Mouse (Mus musculus) monocyte, adult 2 months (primary cell): ENCODE results near the gene Gpalpp1.
A peak's percentile ranks its signal among the peaks of the same experiment; 100 is the strongest.

Experiments
- DNase-seq, 2 experiments: peaks; one replicate each; pipeline ENCODE4 v3.0.0; 2022; ENCODE audit warnings: low spot score in 2 of 2, low read depth in 1 of 2

The Gpalpp1 gene

DNA sequence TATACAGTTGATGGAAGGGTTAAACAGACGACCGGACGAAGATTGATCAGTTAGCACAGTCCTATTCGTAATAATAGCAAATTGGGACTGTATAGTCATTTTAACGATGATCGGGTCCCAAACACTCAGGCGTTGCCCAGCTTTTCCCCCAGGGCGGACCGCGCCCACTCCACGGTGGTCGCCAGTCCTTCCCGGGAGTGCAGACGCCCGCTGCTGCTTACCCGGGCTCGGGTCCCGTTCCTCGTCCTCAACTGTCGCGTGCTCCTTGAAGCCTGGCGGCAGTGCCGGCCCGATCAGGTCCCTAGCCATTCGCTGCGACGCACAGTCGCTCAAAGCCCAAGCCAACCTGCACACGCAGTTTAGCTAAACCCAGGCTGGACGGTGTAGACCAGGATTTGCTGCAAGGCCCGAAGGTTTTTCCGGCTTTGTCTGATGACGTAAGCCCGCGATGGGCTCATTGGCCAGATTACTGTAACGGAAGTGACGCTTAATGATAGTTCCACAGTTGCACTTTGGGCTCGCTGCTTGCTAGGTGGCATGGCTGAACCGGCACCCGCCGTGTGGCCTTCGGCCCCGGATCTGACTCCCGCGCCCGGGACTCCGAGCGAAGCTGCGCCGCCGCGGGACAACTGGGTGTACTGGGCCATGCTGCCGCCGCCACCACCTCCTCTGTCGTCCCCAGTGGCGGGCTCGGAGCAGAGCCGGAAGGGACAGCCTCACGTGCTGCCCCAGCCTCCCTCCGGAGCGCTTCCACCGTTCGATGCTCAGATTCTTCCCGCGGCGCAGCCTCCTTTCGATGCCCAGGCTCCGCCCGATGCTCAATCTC is at the start of gene Gpalpp1, which contains the start of gene Nufip1:
Gpalpp1 (minus strand) TSS at position 365 of the 826 bp plus-strand sequence.
Nufip1 (plus strand) TSS at position 496 of the 826 bp plus-strand sequence.
- peak; percentile 79 to 82 for DNase-seq

DNA sequence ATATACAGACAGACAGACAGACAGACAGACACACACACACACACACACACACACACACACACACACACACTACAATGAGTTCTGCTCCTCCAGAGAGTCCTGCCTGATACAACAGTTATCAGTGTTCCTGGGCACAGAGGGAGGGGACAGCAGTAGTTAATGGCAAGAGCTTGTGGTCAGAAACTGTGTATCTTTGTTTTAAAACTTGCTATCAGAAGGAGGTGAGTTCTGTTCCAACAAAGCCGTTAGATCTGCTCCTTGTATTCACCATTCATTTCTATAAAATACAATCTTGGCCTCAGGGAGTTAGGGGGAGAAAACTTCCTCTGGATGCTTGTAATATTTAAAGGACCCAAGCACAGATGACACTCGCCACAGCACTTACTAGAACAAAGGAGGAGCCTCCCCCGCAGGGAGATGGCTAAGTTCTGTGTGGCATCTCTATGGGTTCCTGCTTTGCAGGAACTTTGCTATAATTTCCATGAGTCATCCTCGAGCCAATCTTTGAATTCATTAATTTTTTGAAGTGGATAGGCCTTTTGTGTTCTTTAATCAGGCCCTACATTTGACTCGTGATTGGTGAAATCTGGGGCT is 47.7 kb upstream of the Gpalpp1 start:
- no peak for DNase-seq

DNA sequence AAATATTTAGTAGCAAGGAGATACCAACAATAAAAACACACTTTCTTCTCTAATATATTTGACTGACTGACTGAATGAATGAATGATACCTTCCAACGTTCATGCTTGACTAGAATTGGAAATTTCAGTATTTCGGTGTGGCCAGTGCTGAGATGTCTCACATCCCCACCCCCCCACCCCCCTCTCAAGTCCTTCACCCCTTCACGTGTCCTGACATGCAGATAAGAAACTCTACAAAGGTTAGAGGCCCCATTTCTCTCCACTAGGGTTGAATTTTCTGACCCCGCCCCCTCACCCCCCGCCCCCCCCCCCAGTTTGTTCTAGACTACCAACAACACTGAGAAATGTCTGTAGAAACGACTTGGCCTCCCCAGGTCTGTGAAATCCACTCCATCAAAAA is 43.3 kb upstream of the Gpalpp1 start:
- no peak for DNase-seq

DNA sequence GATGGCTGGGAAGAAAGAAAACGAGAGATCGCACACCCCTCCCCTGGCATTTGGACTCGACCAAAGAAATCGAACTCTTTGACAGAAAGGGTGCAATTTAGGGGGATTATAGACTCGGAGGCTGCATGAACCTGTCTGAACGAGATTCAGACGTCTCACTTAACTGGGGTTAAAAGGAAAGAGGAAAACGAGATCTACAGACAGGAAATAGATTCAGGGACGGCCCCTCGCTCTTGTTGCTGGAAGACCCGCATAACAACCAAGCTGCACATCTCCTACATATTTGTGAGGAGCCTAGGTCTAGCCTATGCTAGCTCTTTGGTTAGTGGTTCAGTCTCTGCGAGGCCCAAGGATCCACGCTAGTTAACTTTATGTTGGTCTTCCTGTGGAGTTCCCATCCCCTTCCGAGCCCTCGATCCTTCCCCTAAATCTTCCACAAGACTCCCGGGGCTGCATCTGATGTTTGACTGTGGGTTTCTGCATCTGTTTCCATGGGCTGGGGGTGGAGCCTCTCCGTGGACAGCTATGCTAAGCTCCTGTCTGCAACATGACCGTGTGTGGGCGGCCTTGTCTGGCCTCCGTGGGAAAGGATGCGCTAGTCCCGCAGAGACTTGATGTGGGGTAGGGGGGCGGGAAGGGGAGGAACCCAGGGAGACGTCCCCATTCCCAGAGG is 42.6 kb upstream of the Gpalpp1 start:
- DNase-seq: no peak

DNA sequence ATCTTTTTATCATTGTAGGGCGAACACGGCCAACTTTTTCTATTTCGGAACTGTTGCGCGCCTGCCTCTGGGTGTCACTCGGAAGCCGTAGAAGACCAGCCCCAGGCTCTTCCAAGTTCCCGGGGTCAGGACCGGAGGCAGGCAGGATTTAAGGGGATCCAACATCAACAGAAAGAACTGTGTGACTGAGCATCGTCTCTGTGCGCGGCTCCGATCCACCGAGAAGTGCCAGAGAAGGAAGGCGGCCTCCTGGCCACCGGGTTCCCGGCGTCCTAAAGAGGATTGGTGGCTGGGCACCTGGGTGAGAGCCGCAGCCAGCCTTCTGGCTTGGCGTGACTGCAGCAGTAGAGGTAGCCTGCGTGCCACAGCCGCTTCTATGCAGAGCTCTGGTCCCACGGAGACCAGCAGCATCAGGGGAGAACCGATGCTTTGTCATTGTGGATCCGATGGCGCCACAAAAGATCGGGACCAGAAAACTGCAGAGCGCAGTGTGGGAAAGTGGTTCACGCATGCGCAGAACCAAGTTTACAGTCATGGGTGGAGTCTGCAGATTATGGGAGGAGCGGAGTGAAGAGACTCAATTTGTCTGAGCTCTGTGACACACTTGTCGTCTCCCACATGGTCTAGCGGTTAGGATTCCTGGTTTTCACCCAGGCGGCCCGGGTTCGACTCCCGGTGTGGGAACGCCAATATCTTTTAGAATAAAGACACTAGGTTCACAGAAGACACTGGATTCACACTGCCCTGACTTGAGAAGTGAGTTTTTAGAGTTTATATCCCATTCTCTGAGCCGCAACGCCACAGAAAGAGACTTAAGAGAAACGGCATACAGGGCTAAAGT is 41.8 kb upstream of the Gpalpp1 start:
- DNase-seq: peak; percentile 82 to 91

- DNase-seq: no peak
Observed at GRCm38 (mm10) chr14:76151820-76152161, 41.2 kb upstream of the Gpalpp1 start.

- DNase-seq: no peak
Observed at GRCm38 (mm10) chr14:76151011-76151410, 40.5 kb upstream of the Gpalpp1 start.

GRCm38 (mm10) chr14:76150499-76150898 is 39.9 kb upstream of the Gpalpp1 start:
- no peak for DNase-seq

GRCm38 (mm10) chr14:76149531-76150179 is 39.1 kb upstream of the Gpalpp1 start:
- DNase-seq: no peak

DNA sequence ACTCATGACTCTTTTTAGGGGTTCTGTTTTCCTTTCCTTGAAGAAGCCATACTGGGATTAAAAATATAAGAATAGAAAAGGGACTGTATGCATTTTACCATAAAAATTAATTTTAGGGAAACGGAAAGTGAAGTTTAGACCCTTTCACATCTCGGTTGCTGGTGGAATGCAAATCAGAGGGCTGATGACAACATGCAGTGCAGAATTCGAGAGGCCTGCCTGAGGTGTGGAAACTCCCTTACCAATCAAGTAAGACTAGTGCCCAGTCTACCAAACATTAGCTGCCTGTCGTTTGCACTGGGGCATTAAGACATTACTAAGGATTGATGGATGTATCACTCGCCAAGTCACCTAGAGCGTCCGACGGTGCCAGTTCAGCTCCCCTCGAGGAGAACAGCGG is 37.7 kb upstream of the Gpalpp1 start:
- DNase-seq: no peak

GRCm38 (mm10) chr14:76147061-76147460 is 36.5 kb upstream of the Gpalpp1 start:
- no peak for DNase-seq

DNA sequence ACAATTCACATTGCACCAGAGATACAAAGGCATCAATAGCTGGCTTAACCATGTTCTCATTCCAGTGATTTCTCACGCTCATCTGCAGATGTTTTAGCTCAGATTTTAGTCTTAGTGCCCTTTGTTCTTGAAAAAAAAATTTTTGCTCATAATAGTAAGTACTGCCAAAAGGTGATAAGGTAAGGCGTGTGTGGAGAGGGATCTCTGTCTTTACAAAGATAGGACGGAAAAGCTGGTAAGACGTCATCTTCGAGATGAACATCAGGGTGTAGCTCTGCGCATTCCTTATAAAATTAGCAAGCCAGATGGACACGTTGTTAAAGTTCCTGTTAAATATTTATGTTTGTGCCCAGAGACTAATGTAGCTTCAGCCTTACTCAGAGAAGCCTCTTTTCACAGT is 35.3 kb upstream of the Gpalpp1 start:
- DNase-seq: no peak

DNA sequence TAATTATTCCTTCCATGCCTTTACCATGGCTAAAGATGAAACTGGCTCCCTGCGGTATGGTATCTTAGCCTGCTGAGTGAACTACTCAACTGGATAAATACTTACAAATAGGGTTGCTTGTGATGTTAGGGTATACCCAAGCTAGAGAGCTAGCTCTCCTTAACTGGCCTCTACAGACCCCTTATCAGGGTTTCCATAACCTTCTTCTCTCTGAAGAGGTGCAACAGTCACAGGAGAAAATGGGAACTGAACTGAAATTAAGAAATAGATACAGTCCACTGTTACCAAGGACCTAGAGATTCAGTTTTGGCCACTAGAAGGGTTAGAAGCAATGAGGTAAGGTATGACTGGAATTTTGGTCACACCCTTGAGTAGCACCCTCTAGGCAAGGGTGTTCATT is 34.7 kb upstream of the Gpalpp1 start:
- DNase-seq: no peak

- DNase-seq: no peak
Observed at GRCm38 (mm10) chr14:76134975-76135374, 24.4 kb upstream of the Gpalpp1 start.

DNA sequence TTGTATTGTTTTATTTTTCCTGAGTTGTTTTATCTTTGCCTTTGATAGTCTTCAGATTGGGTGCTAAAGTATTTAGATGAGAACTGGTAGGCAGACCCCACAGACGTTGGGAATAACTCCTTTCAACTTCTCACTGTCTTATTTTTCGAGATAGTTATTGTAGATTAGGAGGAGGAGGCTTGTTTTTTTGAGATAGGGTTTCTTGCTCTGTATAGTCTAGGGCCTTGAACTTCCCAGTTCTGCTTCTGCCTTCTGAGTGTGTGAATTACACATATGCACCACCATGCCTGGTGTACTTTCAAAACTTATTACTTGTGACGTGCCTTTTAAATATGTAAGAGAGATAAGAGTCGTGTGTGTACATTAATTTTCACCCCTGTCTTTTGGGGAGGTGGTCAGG is 17.6 kb upstream of the Gpalpp1 start:
- no peak for DNase-seq

DNA sequence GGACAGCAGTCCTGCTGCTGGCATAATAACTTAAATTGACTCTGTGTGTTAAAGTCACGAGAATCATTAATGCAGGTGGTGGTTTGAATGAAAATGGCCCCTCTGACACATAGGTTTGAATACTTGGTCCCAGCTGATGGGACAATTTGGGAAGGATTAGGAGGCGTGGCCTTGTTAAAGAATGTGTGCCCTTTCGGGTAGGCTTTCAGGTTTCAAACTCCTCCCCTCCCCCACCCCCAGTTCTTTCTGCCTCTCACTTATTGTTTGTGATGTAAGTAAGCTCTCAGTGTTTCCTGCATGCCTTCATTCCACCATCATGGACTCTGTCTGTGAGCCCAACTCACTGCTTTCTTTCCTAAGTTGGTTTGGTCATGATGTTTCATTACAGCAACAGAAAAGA is 16.8 kb upstream of the Gpalpp1 start:
- DNase-seq: no peak

DNA sequence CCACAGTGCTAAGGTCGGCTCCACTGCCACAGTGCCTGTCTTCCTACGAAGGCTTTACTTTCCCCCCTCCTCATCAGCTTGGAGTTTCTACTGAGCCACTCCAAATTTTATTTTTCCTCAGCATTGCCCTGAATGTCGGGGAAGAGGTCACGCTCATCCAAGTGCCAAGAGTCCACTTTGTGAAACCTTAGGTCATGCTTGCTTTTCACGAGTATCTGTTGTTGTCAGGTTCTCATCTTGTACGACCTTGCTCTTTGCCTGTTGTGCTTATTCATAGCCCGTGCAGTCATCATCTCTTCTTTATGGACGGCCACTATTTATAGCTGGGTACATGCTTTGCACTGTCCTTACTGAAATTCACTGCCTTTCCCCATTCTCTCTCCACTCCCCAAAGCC is 12.1 kb upstream of the Gpalpp1 start:
- DNase-seq: no peak

- DNase-seq: no peak
Observed at GRCm38 (mm10) chr14:76121901-76122662, 11.5 kb upstream of the Gpalpp1 start.

GRCm38 (mm10) chr14:76120472-76120871 is 9.9 kb upstream of the Gpalpp1 start:
- no peak for DNase-seq

GRCm38 (mm10) chr14:76118963-76119362 is 8.4 kb upstream of the Gpalpp1 start:
- no peak for DNase-seq
